Mouse (Mus musculus) ovary, postnatal 10 days (tissue): ENCODE results near the gene Nup188.
A peak's percentile ranks its signal among the peaks of the same experiment; 100 is the strongest.

ENCODE experiments used
- DNase-seq: peaks from one replicate; pipeline ENCODE4 v3.0.0; 2022; ENCODE audit warnings: low spot score

Nup188 gene

GRCm38 (mm10) chr2:30386913-30387312 is 100.7 kb downstream of the Nup188 start:
- no peak for DNase-seq

GRCm38 (mm10) chr2:30389000-30389399 is 102.8 kb downstream of the Nup188 start:
- no peak for DNase-seq

GRCm38 (mm10) chr2:30392114-30392576 is 105.9 kb downstream of the Nup188 start, which contains the start of gene Dolpp1:
Dolpp1 (plus strand) TSS chr2:30392254.
- DNase-seq: peak; percentile 90

GRCm38 (mm10) chr2:30392577-30393369 is 106.6 kb downstream of the Nup188 start:
- peak; percentile 60 for DNase-seq

- no peak for DNase-seq
Observed at GRCm38 (mm10) chr2:30393370-30393656, 107.1 kb downstream of the Nup188 start.
